Mouse (Mus musculus) embryo, embryonic 10 days (tissue): Measurements from ENCODE around the gene March4.

ENCODE experiments used
- DNase-seq: peaks from one replicate; pipeline ENCODE4 v3.0.0-alpha.2; 2015; ENCODE audit warnings: low spot score

The March4 gene

DNA sequence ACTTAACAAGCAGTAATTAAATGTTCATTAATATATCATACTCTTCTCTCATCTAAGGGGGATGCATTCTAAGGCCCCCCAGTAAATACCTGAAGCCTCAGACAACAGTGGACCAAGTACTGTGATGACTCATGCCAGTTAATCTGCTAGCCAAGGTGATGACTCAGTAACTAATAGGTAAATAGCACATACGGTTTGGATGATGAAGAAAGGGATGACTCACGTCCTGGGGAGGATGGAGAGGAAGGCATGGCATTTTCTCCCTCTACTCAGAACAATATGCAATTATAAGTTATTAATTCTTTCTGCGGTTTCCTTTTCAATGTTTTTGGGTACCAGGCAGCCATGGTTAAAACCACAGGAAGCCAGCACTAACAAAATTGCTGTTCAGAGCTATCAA is 87.0 kb downstream of the March4 start:
- no peak for DNase-seq

GRCm38 (mm10) chr1:72442747-72443146 is 94.0 kb downstream of the March4 start:
- no peak for DNase-seq

DNA sequence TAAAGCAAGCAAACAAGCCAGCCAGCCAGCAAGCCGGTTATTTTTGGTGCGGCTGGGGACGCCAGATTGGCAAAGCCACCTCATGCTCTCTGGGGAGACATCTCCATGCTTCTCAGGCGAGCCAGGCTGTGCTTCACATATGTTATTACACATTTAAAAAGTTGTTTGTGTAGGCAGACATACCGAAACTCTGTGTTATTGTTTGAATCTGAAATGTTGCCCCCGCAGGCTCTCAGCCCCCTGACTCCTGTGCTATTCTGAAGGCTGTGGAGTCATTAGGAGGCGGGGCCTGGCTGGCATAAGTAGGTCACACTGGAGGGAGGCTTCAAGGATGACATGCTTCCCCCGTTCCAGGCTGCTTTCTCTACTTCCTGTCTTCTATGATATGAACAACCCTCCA is 97.6 kb downstream of the March4 start:
- DNase-seq, result no peak

DNA sequence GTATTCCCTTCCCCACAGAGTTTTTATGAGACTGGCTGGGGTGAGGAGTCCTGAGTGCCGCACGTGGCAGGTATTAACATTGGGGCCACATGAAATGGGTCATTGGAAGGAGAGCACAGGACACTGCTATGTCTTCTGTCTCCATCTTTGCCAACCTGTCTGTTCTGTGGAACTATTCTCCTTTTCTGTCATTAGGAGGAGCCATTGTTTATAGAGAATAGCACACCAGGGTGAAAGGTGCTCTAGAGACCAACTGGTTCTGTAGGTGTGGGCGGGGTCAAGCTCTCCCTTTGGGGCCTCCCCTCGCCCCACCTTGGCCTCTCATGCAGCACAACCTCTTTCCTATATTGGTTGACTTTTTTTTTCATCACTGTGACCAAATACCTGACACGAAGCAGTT is 99.8 kb downstream of the March4 start:
- no peak for DNase-seq

- DNase-seq, result no peak
Observed at GRCm38 (mm10) chr1:72434510-72434909, 102.2 kb downstream of the March4 start.

DNA sequence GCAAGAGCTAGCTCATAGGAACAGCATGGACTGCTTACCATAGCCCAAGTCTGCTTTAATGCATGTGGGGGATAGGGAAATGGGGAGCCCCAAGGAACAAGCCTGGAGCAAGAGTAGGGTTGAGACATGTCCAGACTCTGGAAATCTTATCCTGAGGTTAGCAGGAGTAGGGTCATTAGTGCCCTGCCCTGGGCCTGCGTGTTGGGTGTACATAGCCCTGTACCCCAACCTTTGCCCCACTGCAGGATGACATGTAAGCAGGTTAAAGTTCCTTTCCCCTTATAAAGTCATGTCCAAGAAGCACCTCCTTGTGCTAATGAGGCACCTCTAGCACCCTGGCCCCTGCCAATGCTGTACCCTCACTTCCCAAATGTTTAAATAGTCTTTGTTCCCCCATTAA is 104.2 kb downstream of the March4 start:
- no peak for DNase-seq

GRCm38 (mm10) chr1:72429107-72429807 is 107.5 kb downstream of the March4 start:
- no peak for DNase-seq

- DNase-seq, result no peak
Observed at GRCm38 (mm10) chr1:72428526-72428925, 108.2 kb downstream of the March4 start.

DNA sequence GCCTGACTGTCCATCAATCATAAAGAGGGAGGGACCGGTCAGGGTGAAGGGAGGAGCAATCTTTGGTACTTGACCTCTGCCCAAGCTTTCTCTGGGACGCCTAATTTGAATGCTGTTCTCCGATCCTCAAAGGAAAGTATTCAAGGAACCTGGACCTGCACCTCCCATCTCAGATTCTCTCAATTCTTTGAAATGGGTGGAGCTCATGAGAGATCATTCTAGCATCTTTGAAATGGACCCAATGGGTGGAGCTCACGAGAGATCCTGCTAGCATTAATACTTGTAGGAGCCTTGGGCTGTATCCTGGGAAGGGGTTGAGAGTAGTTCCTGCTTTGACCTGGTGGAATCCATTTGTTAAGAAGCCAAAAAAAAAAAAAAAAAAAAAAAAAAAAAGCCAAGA is 110.3 kb downstream of the March4 start:
- no peak for DNase-seq

GRCm38 (mm10) chr1:72422121-72422520 is 114.6 kb downstream of the March4 start:
- DNase-seq, result no peak

GRCm38 (mm10) chr1:72420220-72420619 is 116.5 kb downstream of the March4 start:
- no peak for DNase-seq

- DNase-seq, result no peak
Observed at GRCm38 (mm10) chr1:72418744-72419655, 117.7 kb downstream of the March4 start.

DNA sequence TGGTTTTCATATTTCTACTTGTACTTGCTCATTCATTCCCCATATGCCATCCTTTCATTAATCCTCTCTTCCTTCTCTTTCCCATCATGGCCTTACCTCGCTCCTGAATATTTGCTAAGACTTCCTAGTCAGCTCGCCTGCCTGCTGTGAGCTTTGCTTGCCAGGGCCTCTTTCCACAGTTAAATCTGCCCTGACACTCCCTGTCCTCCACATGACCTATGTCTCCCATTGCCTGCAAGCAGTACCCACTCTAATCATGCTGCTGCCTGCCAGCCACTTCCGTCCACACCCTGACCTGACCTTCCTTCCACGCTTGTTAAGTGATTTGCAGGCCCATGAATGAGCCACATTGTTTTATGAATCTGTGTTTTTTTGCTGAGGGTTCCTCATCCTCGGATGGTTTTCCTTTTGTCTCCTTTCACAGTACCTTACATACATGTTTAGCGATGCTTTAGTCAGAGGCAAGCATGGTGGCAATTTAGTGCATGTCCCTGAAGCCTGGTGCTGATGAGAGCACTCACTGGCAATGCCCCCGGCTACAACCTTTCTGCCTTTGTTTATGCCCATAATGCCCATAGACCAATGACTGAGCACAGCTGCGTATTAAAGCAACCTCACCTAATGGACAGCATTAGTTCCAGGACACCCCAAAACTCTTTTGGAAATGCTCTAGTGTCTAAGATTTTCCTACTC is 122.0 kb downstream of the March4 start:
- DNase-seq, result peak; percentile 62

DNA sequence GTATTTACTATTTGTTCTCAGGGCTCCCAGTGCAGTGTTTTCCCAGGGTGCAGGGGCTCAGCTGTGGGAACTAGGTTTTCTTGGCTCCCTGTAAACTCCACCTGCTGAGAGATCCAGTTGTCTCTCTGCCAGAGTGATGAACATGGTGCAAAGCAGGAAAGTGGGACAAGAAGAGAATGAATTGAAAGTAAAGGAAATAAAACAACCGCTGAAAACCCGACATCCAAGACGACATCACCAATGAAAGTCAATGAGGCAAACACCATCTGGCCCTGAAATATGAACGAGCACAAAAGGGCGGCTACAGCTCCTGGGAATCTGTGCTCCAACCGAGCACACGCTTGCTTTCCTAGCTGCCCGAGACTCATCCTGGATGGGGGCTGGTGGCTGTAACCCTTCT is 122.6 kb downstream of the March4 start:
- DNase-seq, result peak; percentile 6

GRCm38 (mm10) chr1:72413205-72413604 is 123.5 kb downstream of the March4 start:
- no peak for DNase-seq

- no peak for DNase-seq
Observed at GRCm38 (mm10) chr1:72411108-72411507, 125.6 kb downstream of the March4 start.

- no peak for DNase-seq
Observed at GRCm38 (mm10) chr1:72409936-72410335, 126.8 kb downstream of the March4 start.

DNA sequence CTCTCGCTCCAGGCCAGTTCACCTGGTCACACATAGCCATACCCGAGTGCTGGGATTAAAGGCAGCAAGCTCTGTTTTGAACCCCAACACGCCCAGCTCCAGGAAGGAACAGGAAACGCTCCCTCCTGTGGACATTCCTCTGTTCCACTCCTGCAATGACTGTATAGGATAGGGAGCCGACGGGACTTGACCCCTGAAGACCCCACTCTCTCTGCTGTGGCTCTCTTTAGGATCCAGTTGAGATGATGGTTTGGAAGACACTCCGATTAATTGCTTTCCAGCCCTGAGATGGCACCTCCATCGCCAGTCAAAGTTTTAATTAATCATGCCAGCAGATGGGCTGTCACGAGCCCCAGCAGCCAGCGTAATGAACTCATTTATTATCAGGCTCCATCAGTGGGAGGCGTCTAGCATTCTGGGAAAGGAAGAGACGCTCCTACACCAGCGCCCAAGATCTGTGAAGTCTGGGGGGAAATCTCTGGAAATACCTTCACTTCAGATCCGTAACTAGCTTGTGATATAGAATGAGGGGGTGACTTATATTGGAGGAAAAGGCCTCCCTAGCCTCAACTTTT is 130.1 kb downstream of the March4 start:
- DNase-seq, result no peak

GRCm38 (mm10) chr1:72401331-72402069 is 135.2 kb downstream of the March4 start:
- DNase-seq, result no peak

GRCm38 (mm10) chr1:72400616-72401015 is 136.1 kb downstream of the March4 start:
- no peak for DNase-seq

DNA sequence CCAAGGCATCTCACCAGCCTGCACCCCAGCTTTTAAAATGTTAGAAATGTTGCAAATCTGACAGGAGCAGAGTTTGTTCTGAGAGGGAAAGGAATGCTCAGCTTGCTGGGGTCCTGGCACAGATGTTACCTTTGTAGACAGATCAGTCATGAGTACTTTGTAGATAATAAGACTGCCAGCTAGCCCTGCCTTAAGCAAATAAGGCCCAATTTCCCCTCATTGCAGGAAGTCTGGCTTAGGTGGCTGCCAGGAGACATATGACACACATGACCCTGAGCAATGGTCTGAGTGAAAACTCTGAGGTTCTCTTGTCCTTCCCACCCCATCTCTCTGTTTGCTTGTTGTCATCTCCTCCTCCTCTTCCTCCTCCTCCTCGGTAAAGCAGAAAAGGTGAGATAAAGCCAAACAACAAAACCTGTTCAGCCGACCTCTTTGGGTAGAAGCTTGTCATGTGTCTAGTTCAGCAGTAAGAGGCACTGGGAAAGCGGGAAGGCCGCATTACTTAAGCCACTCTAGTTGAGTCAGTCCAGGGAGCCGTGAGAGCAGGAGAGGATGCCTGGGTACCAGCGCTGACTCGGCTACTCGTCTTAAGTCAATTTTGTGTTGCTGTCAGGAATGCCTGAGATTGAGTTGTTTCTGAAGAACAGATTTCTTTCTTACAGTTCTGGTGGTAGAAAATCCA is 136.9 kb downstream of the March4 start:
- no peak for DNase-seq
